Mouse (Mus musculus) ES-E14 (cell line): ENCODE measurements around the gene Mbnl1. TPM values are rescaled to one million over a fixed set of nuclear protein-coding genes. Genes with fewer than 3 reads are reported as not detected.

Source experiments
- DNase-seq: peaks from one replicate; pipeline ENCODE4 v3.0.0-alpha.2; 2013; ENCODE audit warnings: low read depth, low spot score
- H3K27ac ChIP-seq: 2 replicates; pipeline ENCODE4 v1.5.1; 2012; ENCODE audit warnings: low read depth, mild to moderate bottlenecking, low read length, moderate library complexity, mixed read lengths; ENCODE audit not compliant: poor library complexity, insufficient read depth, severe bottlenecking
- H3K36me3 ChIP-seq: 2 replicates; pipeline ENCODE4 v1.6.1; 2012; ENCODE audit warnings: mild to moderate bottlenecking, low read length, moderate library complexity, mixed read lengths; ENCODE audit not compliant: control insufficient read depth, poor library complexity, insufficient read depth, severe bottlenecking
- H3K4me1 ChIP-seq, 2 experiments: fragments of 150-350 bp in 1 of 2; sonication (generic) in 1 of 2; 2 replicates each; pipeline ENCODE4 v1.6.1; 2012; ENCODE audit warnings: low read length in 2 of 2, mild to moderate bottlenecking in 1 of 2, mixed read lengths in 1 of 2; ENCODE audit not compliant: control insufficient read depth in 2 of 2, insufficient read depth in 2 of 2, poor library complexity in 1 of 2
- H3K4me3 ChIP-seq, 2 experiments: fragments of 150-350 bp in 1 of 2; sonication (generic) in 1 of 2; 2 replicates each; pipeline ENCODE4 v1.5.1; 2012; ENCODE audit warnings: low read length in 2 of 2, low read depth in 1 of 2, mild to moderate bottlenecking in 1 of 2, mixed read lengths in 1 of 2; ENCODE audit not compliant: insufficient read depth in 1 of 2, poor library complexity in 1 of 2, severe bottlenecking in 1 of 2
- H3K9ac ChIP-seq: 2 replicates; pipeline ENCODE4 v1.6.1; 2012; ENCODE audit warnings: low read depth, mild to moderate bottlenecking, low read length, mixed read lengths; ENCODE audit not compliant: poor library complexity, insufficient read depth, severe bottlenecking
- H3K9me3 ChIP-seq: fragments of 150-350 bp; sonication (generic); 2 replicates; pipeline ENCODE4 v1.6.1; 2012; ENCODE audit warnings: low read depth, mild to moderate bottlenecking, low read length; ENCODE audit not compliant: control insufficient read depth, insufficient read depth
- CHD2 ChIP-seq: IDR thresholded peaks from 2 replicates; pipeline ENCODE4 v1.6.1; 2014; ENCODE audit warnings: mild to moderate bottlenecking, low read depth, low read length, inconsistent platforms
- HCFC1 ChIP-seq: IDR thresholded peaks from 2 replicates; pipeline ENCODE4 v1.6.1; 2012; ENCODE audit warnings: low read length, inconsistent platforms, borderline replicate concordance; ENCODE audit not compliant: insufficient read depth
- MAFK ChIP-seq: IDR thresholded peaks from 2 replicates; pipeline ENCODE4 v1.6.1; 2014; ENCODE audit warnings: mild to moderate bottlenecking, low read depth, low read length, inconsistent platforms; ENCODE audit not compliant: insufficient read depth
- ZC3H11A ChIP-seq: IDR thresholded peaks from 2 replicates; pipeline ENCODE4 v1.6.1; 2012; ENCODE audit warnings: low read depth, mild to moderate bottlenecking, inconsistent platforms, low read length, borderline replicate concordance
- ZNF384 ChIP-seq: IDR thresholded peaks from 2 replicates; pipeline ENCODE4 v1.6.1; 2012; ENCODE audit warnings: low read depth, low read length, inconsistent platforms
- in situ Hi-C, 2 experiments: fragments of 600-800 bp; cut with MboI; formaldehyde crosslinking; loops; one replicate each; pipeline ENCODE4 v1.15.1; 2025; ENCODE audit warnings: low sequenced_read_pairs in 2 of 2, inconsistent platforms in 1 of 2; ENCODE audit not compliant: unreplicated experiment in 2 of 2
- total RNA-seq: library from RNA; depleted of rRNA; stranded (reverse); fragments of 300-350 nt; gene quantifications from 2 replicates; pipeline ENCODE4 v1.2.3, GENCODE M21; 2012

Gene Mbnl1
- total RNA-seq, 1 experiment = 27.0 TPM

GRCm38 (mm10) chr3:60498646-60499045 is 26.0 kb downstream of the Mbnl1 start:
- Histone ChIP-seq H3K9ac (no peak overlapping the region), H3K9me3 (no peaks in the 10 kb centered on the region), H3K27ac (no peak overlapping the region), H3K36me3 (no peaks in the 10 kb centered on the region), H3K4me1 (no peaks in the 10 kb centered on the region; a peak in 1 of 4 replicates), H3K4me3 (no peak overlapping the region)
- DNase-seq = no peak
- TF ChIP-seq HCFC1 (no peak), MAFK (no peak), ZC3H11A (no peak), CHD2 (no peak), ZNF384 (no peak)
- in situ Hi-C loops = no loop called here

GRCm38 (mm10) chr3:60499157-60499578 is 26.5 kb downstream of the Mbnl1 start:
- H3K9me3 ChIP-seq = no peaks in the 10 kb centered on the region
- no peaks in the 10 kb centered on the region for H3K36me3 ChIP-seq
- H3K4me3 ChIP-seq = no peak overlapping the region
- H3K27ac ChIP-seq = no peak overlapping the region
- in situ Hi-C loops = no loop called here
- no peak for DNase-seq
- no peaks in the 10 kb centered on the region; a peak in 1 of 4 replicates for H3K4me1 ChIP-seq
- TF ChIP-seq MAFK (no peak), ZC3H11A (no peak), ZNF384 (no peak), HCFC1 (no peak), CHD2 (no peak)
- H3K9ac ChIP-seq = no peak overlapping the region

GRCm38 (mm10) chr3:60499718-60500450 is 27.3 kb downstream of the Mbnl1 start:
- Histone ChIP-seq H3K36me3 (no peaks in the 10 kb centered on the region), H3K9me3 (no peaks in the 10 kb centered on the region), H3K4me3 (peak overlapping the region in 1 of 2 experiments; percentile 62; a peak in 3 of 4 replicates), H3K4me1 (no peaks in the 10 kb centered on the region; a peak in 1 of 4 replicates), H3K9ac (no peak overlapping the region), H3K27ac (no peak overlapping the region)
- TF ChIP-seq HCFC1 (no peak), ZC3H11A (no peak), MAFK (no peak), CHD2 (no peak), ZNF384 (no peak)
- no peak for DNase-seq
- in situ Hi-C loops = no loop called here

GRCm38 (mm10) chr3:60500571-60501527 is 28.2 kb downstream of the Mbnl1 start:
- TF ChIP-seq HCFC1 (no peak), CHD2 (no peak), MAFK (no peak), ZNF384 (no peak), ZC3H11A (no peak)
- Histone ChIP-seq H3K4me1 (no peaks in the 10 kb centered on the region; a peak in 1 of 4 replicates), H3K9me3 (no peaks in the 10 kb centered on the region), H3K4me3 (peak overlapping the region; percentile 62 to 72), H3K36me3 (no peaks in the 10 kb centered on the region), H3K27ac (no peak overlapping the region), H3K9ac (peak overlapping the region; percentile 75)
- DNase-seq = no peak
- in situ Hi-C loops = no loop called here
